Mouse (Mus musculus) midbrain, embryonic 16.5 days (tissue): ENCODE results near the gene Rnd3. TPM values are rescaled to one million over a fixed set of nuclear protein-coding genes. Genes with fewer than 3 reads are reported as not detected.

Experiments
- ATAC-seq: fragments of 200-750 bp; cut with Nextera tagmentation; 2 replicates; pipeline ENCODE4 v1.8.0; 2017; ENCODE audit warnings: moderate TSS enrichment
- H3K27ac ChIP-seq: fragments of 300-500 bp; sonication (generic); 2 replicates; pipeline ENCODE4 v1.5.1; 2014; ENCODE audit warnings: mild to moderate bottlenecking, low read length, mixed read lengths
- H3K27me3 ChIP-seq: fragments of 300-500 bp; sonication (generic); 2 replicates; pipeline ENCODE4 v1.6.1; 2014; ENCODE audit warnings: low read depth, low read length, mixed read lengths; ENCODE audit not compliant: control insufficient read depth, insufficient read depth
- H3K36me3 ChIP-seq: fragments of 300-500 bp; sonication (generic); 2 replicates; pipeline ENCODE4 v1.6.1; 2014; ENCODE audit warnings: mild to moderate bottlenecking, low read length, moderate library complexity, mixed read lengths; ENCODE audit not compliant: control insufficient read depth, insufficient read depth
- H3K4me1 ChIP-seq: fragments of 300-500 bp; sonication (generic); 2 replicates; pipeline ENCODE4 v1.6.1; 2014; ENCODE audit warnings: mild to moderate bottlenecking, low read length, mixed read lengths; ENCODE audit not compliant: control insufficient read depth, insufficient read depth
- H3K4me2 ChIP-seq: fragments of 300-500 bp; sonication (generic); 2 replicates; pipeline ENCODE4 v1.6.1; 2014; ENCODE audit warnings: mild to moderate bottlenecking, low read length, mixed read lengths
- H3K4me3 ChIP-seq: fragments of 300-500 bp; sonication (generic); 2 replicates; pipeline ENCODE4 v1.5.1; 2014; ENCODE audit warnings: low read depth, mild to moderate bottlenecking, low read length, moderate library complexity, mixed read lengths
- H3K9ac ChIP-seq: fragments of 300-500 bp; sonication (generic); 2 replicates; pipeline ENCODE4 v1.6.1; 2014; ENCODE audit warnings: low read depth, low read length, mixed read lengths
- H3K9me3 ChIP-seq: fragments of 300-500 bp; sonication (generic); replicated peaks from 2 replicates; pipeline ENCODE4 v1.6.1; 2014; ENCODE audit warnings: mild to moderate bottlenecking, low read length, mixed read lengths; ENCODE audit not compliant: control insufficient read depth, poor library complexity, severe bottlenecking
- WGBS: fragments of 180-500 bp; shearing (Covaris S2); extraction: QIAGEN DNeasy Blood & Tissue Kit; methylation state at CpG from one replicate; pipeline ENCODE4 v1.1.7; 2014; 5-methylcytosine and 5-hydroxymethylcytosine counted together
- polyA plus RNA-seq: library from polyadenylated mRNA; unstranded; fragments of >200 nt; fragmentation: Nextera tagmentation; extraction: Ambion mirVana; gene quantifications from 2 replicates; pipeline ENCODE4 v1.2.1, GENCODE M21; 2015

The Rnd3 gene
- polyA plus RNA-seq, 1 experiment from 2014 or later: 157 TPM

DNA sequence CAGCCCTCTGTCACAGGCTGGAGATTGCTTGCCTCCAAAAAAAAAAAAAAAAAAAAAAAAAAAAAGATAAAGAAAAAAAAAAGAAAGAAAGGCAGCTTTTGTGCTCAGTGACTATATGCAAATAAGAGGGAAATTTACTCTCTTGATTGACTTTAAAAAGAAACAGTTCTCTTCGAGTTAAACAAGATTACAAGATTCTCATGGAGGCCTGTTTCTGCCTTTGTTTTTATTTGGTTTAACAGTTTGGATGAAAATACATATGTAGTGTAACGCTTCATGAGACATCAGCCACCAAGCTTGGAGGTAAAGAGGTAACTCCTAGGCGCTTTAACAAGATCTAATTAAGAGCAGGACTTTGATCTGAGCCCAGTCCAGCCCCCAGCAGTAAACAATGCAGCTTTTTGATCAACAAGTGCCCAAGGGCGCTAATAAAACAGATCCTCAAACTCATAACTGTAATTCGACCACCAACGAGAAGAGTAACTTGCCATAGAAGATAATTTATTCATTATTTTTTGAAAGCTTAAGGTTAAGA, 8.9 kb downstream of the Rnd3 start:
- Histone ChIP-seq H3K4me1 (peaks cover 49% of the 10 kb centered on the region), H3K36me3 (peaks cover 8% of the 10 kb centered on the region; the same call in 1 of the 2 replicates), H3K4me3 (peak overlapping the region; percentile 11; the same call in 1 of the 2 replicates), H3K4me2 (peak overlapping the region; percentile 52), H3K9me3 (no peaks in the 10 kb centered on the region), H3K9ac (peak overlapping the region; percentile 50), H3K27me3 (no peaks in the 10 kb centered on the region), H3K27ac (peak overlapping the region; percentile 62; the same call in 1 of the 2 replicates)
- 9% methylated on average over 6 of the region's 6 CpGs for WGBS
- ATAC-seq: no peak

GRCm38 (mm10) chr2:51139218-51139911, 9.5 kb downstream of the Rnd3 start:
- Histone ChIP-seq H3K36me3 (peaks cover 8% of the 10 kb centered on the region), H3K4me1 (peaks cover 43% of the 10 kb centered on the region), H3K4me3 (no peak overlapping the region), H3K27ac (peak overlapping the region; percentile 56; the same call in 1 of the 2 replicates), H3K27me3 (no peaks in the 10 kb centered on the region), H3K9ac (no peak overlapping the region; the same call in 1 of the 2 replicates), H3K4me2 (peak overlapping the region; percentile 25), H3K9me3 (no peaks in the 10 kb centered on the region)
- ATAC-seq: peak; percentile 78
- 14% methylated on average over 5 of the region's 5 CpGs for WGBS

GRCm38 (mm10) chr2:51137726-51138125, 11.2 kb downstream of the Rnd3 start:
- no peak for ATAC-seq
- Histone ChIP-seq H3K9ac (no peak overlapping the region), H3K4me1 (peaks cover 37% of the 10 kb centered on the region), H3K27me3 (no peaks in the 10 kb centered on the region), H3K4me3 (no peak overlapping the region), H3K9me3 (no peaks in the 10 kb centered on the region), H3K4me2 (no peak overlapping the region), H3K36me3 (peaks cover 14% of the 10 kb centered on the region), H3K27ac (no peak overlapping the region)
- 47% methylated on average over 4 of the region's 4 CpGs for WGBS

DNA sequence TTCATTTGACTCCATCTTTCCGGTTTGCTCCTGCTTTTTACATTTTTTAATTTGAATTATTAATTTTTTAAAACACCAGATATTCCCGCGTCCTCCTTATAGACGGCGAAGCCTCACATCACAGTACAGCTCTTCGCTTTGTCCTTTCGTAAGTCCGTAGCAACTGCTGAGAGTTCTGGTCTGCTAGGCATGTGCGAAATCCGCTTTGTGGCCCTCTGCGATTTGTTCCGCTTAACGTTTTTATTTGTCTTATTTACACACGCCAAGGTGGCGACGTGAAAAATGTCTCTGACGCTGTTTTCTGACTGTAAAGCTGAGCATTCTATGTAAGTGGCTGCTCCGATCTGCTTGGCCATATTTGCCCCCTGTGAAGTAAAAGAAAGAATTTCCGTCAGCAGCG, 16.7 kb downstream of the Rnd3 start:
- no peaks in the 10 kb centered on the region for H3K27me3 ChIP-seq
- 60% methylated on average over 20 of the region's 20 CpGs for WGBS
- no peak overlapping the region for H3K4me3 ChIP-seq
- ATAC-seq: no peak
- H3K4me2 ChIP-seq: no peak overlapping the region
- H3K36me3 ChIP-seq: peaks cover 26% of the 10 kb centered on the region
- no peak overlapping the region for H3K27ac ChIP-seq
- H3K9me3 ChIP-seq: no peaks in the 10 kb centered on the region
- no peak overlapping the region for H3K9ac ChIP-seq
- peaks cover 3% of the 10 kb centered on the region for H3K4me1 ChIP-seq

- Histone ChIP-seq H3K36me3 (peaks cover 16% of the 10 kb centered on the region), H3K9ac (no peak overlapping the region), H3K4me2 (no peak overlapping the region), H3K4me3 (no peak overlapping the region), H3K9me3 (no peaks in the 10 kb centered on the region), H3K27ac (no peak overlapping the region), H3K4me1 (no peaks in the 10 kb centered on the region), H3K27me3 (no peaks in the 10 kb centered on the region)
- no peak for ATAC-seq
- 72% methylated on average over 4 of the region's 4 CpGs for WGBS
These were observed 20.8 kb downstream of the Rnd3 start for GRCm38 (mm10) chr2:51128090-51128489.

DNA sequence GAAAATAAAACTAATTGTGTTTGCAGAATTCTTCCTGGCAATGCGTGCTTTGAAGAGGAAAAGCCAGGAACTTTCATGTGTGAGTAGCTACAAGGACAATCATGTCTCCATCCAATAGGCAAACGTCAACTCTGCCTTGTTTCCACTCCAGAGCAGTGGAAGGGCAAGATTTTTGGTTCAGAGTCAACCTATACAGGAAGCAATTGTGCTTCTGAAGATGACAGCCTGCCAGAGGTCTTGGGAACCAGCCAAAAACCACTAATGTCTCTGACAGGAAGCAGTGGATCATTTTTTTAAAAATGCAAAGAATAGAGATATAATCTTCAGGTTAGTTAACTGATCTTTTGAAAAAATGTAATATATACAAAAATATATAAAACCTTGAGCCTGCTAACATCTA, 38.6 kb downstream of the Rnd3 start:
- no peak overlapping the region for H3K4me2 ChIP-seq
- no peak overlapping the region for H3K27ac ChIP-seq
- no peak overlapping the region for H3K9ac ChIP-seq
- H3K4me3 ChIP-seq: no peak overlapping the region
- no peaks in the 10 kb centered on the region for H3K36me3 ChIP-seq
- ATAC-seq: no peak
- H3K4me1 ChIP-seq: no peaks in the 10 kb centered on the region
- WGBS: 66% methylated on average over 2 of the region's 2 CpGs
- no peaks in the 10 kb centered on the region for H3K27me3 ChIP-seq
- no peaks in the 10 kb centered on the region for H3K9me3 ChIP-seq

DNA sequence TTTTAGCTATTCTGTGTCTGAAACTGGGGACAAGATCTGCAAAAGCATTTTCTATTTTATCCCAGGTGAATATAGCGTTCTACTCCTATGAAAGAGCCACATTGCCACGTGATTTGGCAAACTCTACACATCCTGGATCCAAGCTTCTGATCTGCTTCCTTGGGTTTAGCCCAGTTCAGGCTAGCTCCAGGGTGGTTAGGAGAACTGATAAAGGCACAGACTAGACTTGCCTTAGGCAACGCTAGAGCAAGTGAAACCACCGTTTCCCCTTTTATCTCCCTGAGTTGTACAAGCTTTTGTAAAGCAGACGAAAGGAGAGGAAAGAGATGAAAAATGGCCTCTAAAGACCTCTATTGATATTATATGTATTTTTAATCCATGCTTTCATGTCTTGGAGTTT, 40.3 kb downstream of the Rnd3 start:
- no peaks in the 10 kb centered on the region for H3K36me3 ChIP-seq

DNA sequence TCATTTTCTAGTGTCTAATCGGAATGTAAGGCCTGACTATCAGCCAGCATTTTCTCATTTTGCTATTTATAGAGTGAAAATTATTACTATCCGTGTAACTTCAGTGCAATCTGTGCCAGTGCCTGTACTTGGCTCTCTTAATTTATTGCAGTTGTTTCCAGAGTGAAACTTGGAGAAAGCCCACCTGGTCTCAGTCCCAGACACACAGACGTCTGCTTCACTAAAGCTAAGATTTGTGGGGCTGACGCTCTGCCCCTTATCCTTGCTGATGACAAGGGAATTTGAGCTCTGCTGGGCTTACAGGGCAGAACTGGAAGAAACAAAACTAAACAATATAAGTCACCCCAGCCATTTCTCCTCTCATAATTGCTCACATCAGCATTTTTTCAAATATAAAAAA, 47.7 kb downstream of the Rnd3 start:
- Histone ChIP-seq H3K4me1 (no peaks in the 10 kb centered on the region), H3K9ac (no peak overlapping the region), H3K9me3 (no peaks in the 10 kb centered on the region), H3K27ac (no peak overlapping the region), H3K36me3 (no peaks in the 10 kb centered on the region), H3K4me3 (no peak overlapping the region), H3K4me2 (no peak overlapping the region), H3K27me3 (no peaks in the 10 kb centered on the region)
- no peak for ATAC-seq
- 72% methylated on average over 4 of the region's 4 CpGs for WGBS

More for the DNA sequence above, 40.3 kb downstream of the Rnd3 start:
- H3K9ac ChIP-seq: no peak overlapping the region
- no peaks in the 10 kb centered on the region for H3K4me1 ChIP-seq
- no peaks in the 10 kb centered on the region for H3K27me3 ChIP-seq
- 56% methylated on average over 5 of the region's 5 CpGs for WGBS
- no peak overlapping the region for H3K4me2 ChIP-seq
- H3K4me3 ChIP-seq: no peak overlapping the region
- H3K9me3 ChIP-seq: no peaks in the 10 kb centered on the region
- no peak for ATAC-seq
- no peak overlapping the region for H3K27ac ChIP-seq

DNA sequence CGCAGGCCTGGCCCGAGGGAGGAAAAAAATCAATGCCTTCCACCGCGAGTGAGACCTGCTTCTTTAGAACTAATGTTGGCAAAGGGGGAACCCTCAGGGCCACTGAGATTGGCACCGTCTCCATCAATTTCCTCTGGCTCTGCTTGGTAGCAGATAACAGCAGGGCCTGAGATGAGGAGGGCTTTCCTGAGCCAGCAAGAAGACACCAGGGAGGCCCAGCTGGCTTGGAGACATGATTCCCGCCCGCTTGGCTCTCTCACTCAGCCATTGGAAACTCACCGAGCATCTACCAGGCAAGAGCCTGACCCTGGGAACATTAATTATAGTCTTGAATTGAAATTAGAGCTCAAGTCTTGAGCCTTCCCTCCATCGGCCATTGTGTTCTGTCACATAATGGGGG, 48.9 kb downstream of the Rnd3 start:
- no peaks in the 10 kb centered on the region for H3K36me3 ChIP-seq
- ATAC-seq: 0 out of 2 replicates have a peak, but pooled peaks have one; percentile 42
- no peak overlapping the region for H3K4me3 ChIP-seq
- no peaks in the 10 kb centered on the region for H3K27me3 ChIP-seq
- no peak overlapping the region for H3K9ac ChIP-seq
- 53% methylated on average over 9 of the region's 9 CpGs for WGBS
- H3K9me3 ChIP-seq: no peaks in the 10 kb centered on the region
- no peaks in the 10 kb centered on the region for H3K4me1 ChIP-seq
- no peak overlapping the region for H3K4me2 ChIP-seq
- H3K27ac ChIP-seq: peak overlapping the region; percentile 28; the same call in 1 of the 2 replicates
